9 mouse cellular contexts compared by ENCODE assay signal in the genomic region with DNA sequence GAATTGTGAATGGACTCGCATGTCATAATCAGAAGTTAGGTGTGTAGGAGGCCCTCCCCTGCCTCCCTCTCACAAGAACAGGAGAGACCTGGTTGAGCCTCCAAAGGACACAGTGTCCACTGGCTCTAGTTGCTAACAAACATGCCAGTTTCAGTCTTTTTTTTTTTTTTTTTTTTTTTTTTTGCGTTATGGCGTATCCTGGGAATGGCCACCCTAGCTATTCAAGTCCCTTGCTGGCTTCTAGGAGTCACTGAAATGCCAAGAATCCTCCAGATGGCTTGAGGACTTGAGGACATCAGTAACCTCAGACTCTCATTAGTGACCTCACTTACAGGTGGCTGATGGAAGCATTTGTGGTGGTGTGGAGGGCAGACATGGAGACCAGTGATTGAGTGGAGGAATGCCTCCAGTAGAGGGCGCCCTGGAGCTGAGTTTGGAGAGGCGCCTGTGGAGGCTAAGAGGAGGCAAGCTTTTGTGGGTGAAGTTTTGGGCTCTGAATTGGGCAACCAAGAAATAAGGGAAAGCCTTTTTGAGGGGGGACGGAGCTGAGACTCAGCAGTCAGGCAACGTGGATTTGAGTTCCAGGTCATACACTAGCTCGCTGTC.
DNase-seq lines count a peak whose midpoint lies in the region; ATAC-seq and TF ChIP-seq lines count a peak whose summit lies in the region.
"Had no signal": no experiment of that assay in that cellular context is flagged by ENCODE, and none has a peak within 500 bp of the region (broad histone marks: within the 10 kb centered on the region; RNA-seq: fewer than 3 reads in every experiment).

No protein-coding gene starts in this region.

- no peak overlapping the region for H3K4me2 ChIP-seq in kidney, embryonic 16.5 days (replicated peaks; ENCODE audit: low read depth, low read length)
- no peak overlapping the region for H3K4me2 ChIP-seq in liver, embryonic 13.5 days
- H3K4me2 ChIP-seq: heart, embryonic 13.5 days had no signal

- no peak overlapping the region for H3K4me3 ChIP-seq in kidney, embryonic 16.5 days (ENCODE audit: low read length)
- no peak overlapping the region for H3K4me3 ChIP-seq in liver, embryonic 13.5 days (replicated peaks)
- H3K4me3 ChIP-seq: heart, embryonic 13.5 days had no signal

- CTCF ChIA-PET in Patski (lab: Charles Lee): interaction anchor here (0.9 to 2.1 kb wide), 6 partner anchors 10 to 244 kb away, joined by 3 to 7 read pairs (median 4); no protein-coding TSS in a partner anchor

- peaks cover 20% of the 10 kb centered on the region for H3K27me3 ChIP-seq in kidney, embryonic 16.5 days (ENCODE audit: insufficient read depth, low read length)
- H3K27me3 ChIP-seq in Patski: peaks cover 8% of the 10 kb centered on the region
- no peaks in the 10 kb centered on the region for H3K27me3 ChIP-seq in liver, embryonic 13.5 days

- WGBS in kidney, embryonic 16.5 days: 66% methylated on average over 8 of the region's 8 CpGs
- WGBS in liver, embryonic 13.5 days (ENCODE audit: insufficient replicate concordance): 57% methylated on average over 8 of the region's 8 CpGs

- peak; percentile 88 for TF ChIP-seq CTCF in Patski (IDR thresholded peaks at IDR 0.05)

- no peak overlapping the region for H3K27ac ChIP-seq in kidney, embryonic 16.5 days (ENCODE audit: low read length)
- no peak overlapping the region for H3K27ac ChIP-seq in liver, embryonic 13.5 days
- H3K27ac ChIP-seq: heart, embryonic 13.5 days had no signal

- no peak for ATAC-seq in kidney, embryonic 16.5 days (ENCODE audit: low FRiP score, low TSS enrichment)
- no peak for ATAC-seq in Patski
- ATAC-seq in inflammation-experienced regulatory T-cells, adult 6 months: peak; percentile 64
- ATAC-seq in liver, embryonic 13.5 days (ENCODE audit: low read depth): no peak

- H3K9ac ChIP-seq in kidney, embryonic 16.5 days (replicated peaks; ENCODE audit: low read length): no peak overlapping the region
- H3K9ac ChIP-seq in liver, embryonic 13.5 days: no peak overlapping the region
- H3K9ac ChIP-seq: heart, embryonic 13.5 days had no signal

- H3K36me3 ChIP-seq in kidney, embryonic 16.5 days (ENCODE audit: insufficient read depth, low read length): no peaks in the 10 kb centered on the region
- H3K36me3 ChIP-seq in liver, embryonic 13.5 days: no peaks in the 10 kb centered on the region
- H3K36me3 ChIP-seq: heart, embryonic 13.5 days had no signal

- H3K4me1 ChIP-seq in kidney, embryonic 16.5 days (ENCODE audit: insufficient read depth, low read length): no peaks in the 10 kb centered on the region
- no peaks in the 10 kb centered on the region for H3K4me1 ChIP-seq in liver, embryonic 13.5 days (replicated peaks)

- peak; percentile 6 to 57 for DNase-seq in kidney, adult 8-10 months
- DNase-seq in Patski (ENCODE audit: low read depth, low spot score): no peak
- peak; percentile 88 to 90 for DNase-seq in cerebellum, postnatal 10 days
- DNase-seq in liver, embryonic 13.5 days: peak; percentile 38
- peak; percentile 69 for DNase-seq in right cerebral cortex, postnatal 14 days
- DNase-seq in MN1 (ENCODE audit: low spot score): no peak

- no peaks in the 10 kb centered on the region for H3K9me3 ChIP-seq in kidney, embryonic 16.5 days (ENCODE audit: low read length)
- H3K9me3 ChIP-seq in liver, embryonic 13.5 days (replicated peaks): no peaks in the 10 kb centered on the region
- H3K9me3 ChIP-seq: heart, embryonic 13.5 days had no signal

- POLR2A ChIA-PET in Patski (lab: Charles Lee): no interaction called here

- in situ Hi-C loops in Patski (cut with MboI; ENCODE audit: low pct_unique_long_range_greater_than_20kb): no loop called here

Comparison
In these comparisons a context has a peak if more than half of its experiments do, and no peak if none do; other contexts are left out.
1. DNase-seq: peak in kidney, adult 8-10 months (2 of 2), cerebellum, postnatal 10 days (2 of 2), liver, embryonic 13.5 days (single experiment) and right cerebral cortex, postnatal 14 days (single experiment); none in Patski (single experiment) and MN1 (single experiment).